Mouse (Mus musculus) hindbrain, embryonic 11.5 days (tissue): Measurements from ENCODE around the gene Ranbp2. TPM values are rescaled to one million over a fixed set of nuclear protein-coding genes. Genes with fewer than 3 reads are reported as not detected.

Experiments used
- ATAC-seq: fragments of 200-750 bp; cut with Nextera tagmentation; 2 replicates; pipeline ENCODE4 v1.8.0; 2017; ENCODE audit warnings: mild to moderate bottlenecking, moderate TSS enrichment, moderate library complexity; ENCODE audit not compliant: low FRiP score
- DNase-seq: peaks from one replicate; pipeline ENCODE4 v3.0.0-alpha.2; 2015; ENCODE audit warnings: low spot score
- H3K27ac ChIP-seq: fragments of 300-500 bp; sonication (generic); 2 replicates; pipeline ENCODE4 v1.5.1; 2014; ENCODE audit warnings: mild to moderate bottlenecking, low read depth, low read length
- H3K27me3 ChIP-seq: fragments of 300-500 bp; sonication (generic); 2 replicates; pipeline ENCODE4 v1.6.1; 2014; ENCODE audit warnings: mild to moderate bottlenecking, low read length, moderate library complexity, mixed read lengths; ENCODE audit not compliant: control insufficient read depth, insufficient read depth
- H3K36me3 ChIP-seq: fragments of 300-500 bp; sonication (generic); 2 replicates; pipeline ENCODE4 v1.6.1; 2014; ENCODE audit warnings: mild to moderate bottlenecking, low read length, moderate library complexity, mixed read lengths; ENCODE audit not compliant: control insufficient read depth, insufficient read depth
- H3K4me1 ChIP-seq: fragments of 300-500 bp; sonication (generic); replicated peaks from 2 replicates; pipeline ENCODE4 v1.6.1; 2014; ENCODE audit warnings: low read length, mixed read lengths; ENCODE audit not compliant: control insufficient read depth, insufficient read depth
- H3K4me2 ChIP-seq: fragments of 300-500 bp; sonication (generic); replicated peaks from 2 replicates; pipeline ENCODE4 v1.6.1; 2014; ENCODE audit warnings: mild to moderate bottlenecking, low read depth, low read length
- H3K4me3 ChIP-seq: fragments of 300-500 bp; sonication (generic); 2 replicates; pipeline ENCODE4 v1.5.1; 2014; ENCODE audit warnings: low read depth, low read length
- H3K9ac ChIP-seq: fragments of 300-500 bp; sonication (generic); 2 replicates; pipeline ENCODE4 v1.6.1; 2014; ENCODE audit warnings: low read depth, low read length
- H3K9me3 ChIP-seq: fragments of 300-500 bp; sonication (generic); 2 replicates; pipeline ENCODE4 v1.6.1; 2016; ENCODE audit warnings: low read length; ENCODE audit not compliant: control insufficient read depth
- WGBS: fragments of 180-500 bp; shearing (Covaris S2); extraction: QIAGEN DNeasy Blood & Tissue Kit; methylation state at CpG from one replicate; pipeline ENCODE4 v1.1.7; 2014; 5-methylcytosine and 5-hydroxymethylcytosine counted together
- polyA plus RNA-seq: library from polyadenylated mRNA; unstranded; fragments of >200 nt; fragmentation: Nextera tagmentation; extraction: Ambion mirVana; gene quantifications from 2 replicates; pipeline ENCODE4 v1.2.1, GENCODE M21; 2014

The Ranbp2 gene
- polyA plus RNA-seq, 1 experiment from 2014 or later: 48.2 TPM

GRCm38 (mm10) chr10:58479954-58480490, 33.3 kb downstream of the Ranbp2 start:
- DNase-seq (no peak), ATAC-seq (no peak)
- H3K9ac ChIP-seq: no peak overlapping the region
- H3K9me3 ChIP-seq: no peaks in the 10 kb centered on the region
- H3K36me3 ChIP-seq: 0 out of 2 replicates have a peak, but pooled peaks cover 8% of the 10 kb centered on the region
- H3K4me1 ChIP-seq: no peaks in the 10 kb centered on the region
- no peak overlapping the region for H3K4me3 ChIP-seq
- no peak overlapping the region for H3K4me2 ChIP-seq
- H3K27me3 ChIP-seq: no peaks in the 10 kb centered on the region
- no peak overlapping the region for H3K27ac ChIP-seq
- 94% methylated on average over 4 of the region's 4 CpGs for WGBS

- Histone ChIP-seq H3K4me3 (no peak overlapping the region), H3K9ac (no peak overlapping the region), H3K27me3 (no peaks in the 10 kb centered on the region), H3K4me2 (no peak overlapping the region), H3K27ac (no peak overlapping the region), H3K36me3 (peaks cover 5% of the 10 kb centered on the region; the same call in 1 of the 2 replicates), H3K9me3 (no peaks in the 10 kb centered on the region), H3K4me1 (no peaks in the 10 kb centered on the region)
- ATAC-seq (no peak), DNase-seq (no peak)
- WGBS: 95% methylated on average over 5 of the region's 5 CpGs
Measured at GRCm38 (mm10) chr10:58491031-58491430, 44.3 kb downstream of the Ranbp2 start.

DNA sequence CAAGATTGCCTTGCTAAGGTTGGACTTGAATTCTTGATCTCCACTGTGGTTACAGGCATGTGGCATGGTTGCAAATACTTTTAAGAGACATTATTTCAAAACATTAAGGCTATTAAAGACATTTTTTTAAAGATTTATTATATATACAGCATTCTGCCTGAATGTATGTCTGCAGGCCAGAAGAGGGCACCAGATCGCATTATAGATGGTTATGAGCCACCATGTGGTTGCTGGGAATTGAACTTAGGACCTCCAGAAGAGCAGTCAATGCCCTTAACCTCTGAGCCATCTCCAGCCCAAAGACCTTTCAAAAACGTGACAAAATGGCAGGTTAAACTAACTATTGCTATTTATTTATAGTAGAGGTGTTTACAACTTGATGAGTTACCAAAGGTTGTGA, 48.9 kb downstream of the Ranbp2 start:
- H3K4me2 ChIP-seq: no peak overlapping the region
- no peaks in the 10 kb centered on the region for H3K27me3 ChIP-seq
- no peaks in the 10 kb centered on the region for H3K4me1 ChIP-seq
- H3K9ac ChIP-seq: no peak overlapping the region
- no peak for ATAC-seq
- no peaks in the 10 kb centered on the region for H3K9me3 ChIP-seq
- DNase-seq: no peak
- H3K4me3 ChIP-seq: no peak overlapping the region
- H3K27ac ChIP-seq: no peak overlapping the region
- WGBS: 85% methylated on average over 2 of the region's 2 CpGs
- peaks cover 5% of the 10 kb centered on the region; the same call in 1 of the 2 replicates for H3K36me3 ChIP-seq

- no peak for ATAC-seq
- H3K4me2 ChIP-seq: no peak overlapping the region
- no peaks in the 10 kb centered on the region for H3K27me3 ChIP-seq
- no peak overlapping the region for H3K4me3 ChIP-seq
- no peak overlapping the region for H3K9ac ChIP-seq
- no peaks in the 10 kb centered on the region for H3K4me1 ChIP-seq
- H3K36me3 ChIP-seq: no peaks in the 10 kb centered on the region
- no peak for DNase-seq
- no peak overlapping the region for H3K27ac ChIP-seq
- H3K9me3 ChIP-seq: no peaks in the 10 kb centered on the region
Measured at GRCm38 (mm10) chr10:58496732-58497131, 50.0 kb downstream of the Ranbp2 start.

DNA sequence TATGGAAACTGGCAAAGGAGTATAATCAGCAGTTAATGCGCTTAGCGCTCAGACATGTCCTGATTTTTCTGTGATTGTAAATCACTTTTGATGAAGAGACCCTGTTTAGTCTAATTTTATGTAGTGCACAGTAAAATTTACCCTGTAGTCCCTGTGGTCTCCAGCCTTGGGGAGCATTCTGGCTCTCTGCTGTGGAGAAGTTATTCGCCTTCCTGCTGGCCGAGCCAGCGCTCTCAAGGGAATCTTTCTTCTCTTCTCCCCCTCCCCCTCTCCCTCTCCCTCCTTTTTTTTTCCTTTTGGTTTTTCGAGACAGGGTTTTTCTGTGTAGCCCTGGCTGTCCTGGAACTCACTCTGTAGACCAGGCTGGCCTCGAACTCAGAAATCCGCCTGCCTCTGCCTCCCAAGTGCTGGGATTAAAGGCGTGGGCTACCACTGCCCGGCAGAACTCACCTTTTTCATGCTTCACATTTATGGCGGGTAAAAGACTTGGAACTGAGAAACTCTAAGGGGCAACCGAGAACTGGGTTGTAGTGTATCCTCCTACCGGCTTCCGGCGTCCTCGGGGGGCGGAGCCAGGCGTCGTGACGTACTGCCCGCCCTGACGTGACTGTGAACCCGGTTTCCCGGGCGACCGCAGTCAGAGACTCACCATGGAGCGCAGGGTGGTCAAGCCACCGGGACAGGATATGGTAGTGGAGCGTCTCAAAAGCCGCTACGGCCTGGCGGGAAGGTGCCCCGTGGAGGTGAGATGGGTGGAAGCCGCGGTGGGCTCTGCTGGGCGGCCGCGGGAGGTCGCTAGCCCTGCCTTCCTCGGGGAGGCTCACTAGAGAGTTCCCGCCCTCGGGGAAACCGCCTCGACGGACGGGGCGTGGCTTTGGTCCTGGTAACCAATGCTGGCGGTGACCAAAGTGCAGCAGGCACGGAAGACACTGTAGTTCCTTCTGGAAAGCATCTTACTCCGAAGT, 50.9 kb downstream of the Ranbp2 start, which contains the start of gene Ccdc138:
TSS of gene Ccdc138 (plus strand) at position 629 of the 965 bp plus-strand sequence.
- H3K4me3 ChIP-seq: peak within 1 kb of the TSS; percentile 74
- peak within 1 kb of the TSS; percentile 82 for H3K27ac ChIP-seq
- no peaks in the 10 kb centered on the region for H3K27me3 ChIP-seq
- H3K9me3 ChIP-seq: no peaks in the 10 kb centered on the region
- ATAC-seq (peak; percentile 99), DNase-seq (peak; percentile 95)
- 1% methylated on average over 50 of the region's 50 CpGs for WGBS
- H3K4me2 ChIP-seq: peak within 1 kb of the TSS; percentile 54
- H3K36me3 ChIP-seq: no peaks in the 10 kb centered on the region
- H3K4me1 ChIP-seq: no peaks in the 10 kb centered on the region
- H3K9ac ChIP-seq: peak within 1 kb of the TSS; percentile 65

GRCm38 (mm10) chr10:58498516-58498915, 51.8 kb downstream of the Ranbp2 start:
- no peaks in the 10 kb centered on the region for H3K27me3 ChIP-seq
- 64% methylated on average over 2 of the region's 2 CpGs for WGBS
- ATAC-seq: no peak
- H3K9ac ChIP-seq: peak overlapping the region; percentile 65
- H3K4me1 ChIP-seq: no peaks in the 10 kb centered on the region
- H3K36me3 ChIP-seq: no peaks in the 10 kb centered on the region
- H3K27ac ChIP-seq: no peak overlapping the region
- peak overlapping the region; percentile 74 for H3K4me3 ChIP-seq
- H3K4me2 ChIP-seq: peak overlapping the region; percentile 54
- DNase-seq: no peak
- no peaks in the 10 kb centered on the region for H3K9me3 ChIP-seq

DNA sequence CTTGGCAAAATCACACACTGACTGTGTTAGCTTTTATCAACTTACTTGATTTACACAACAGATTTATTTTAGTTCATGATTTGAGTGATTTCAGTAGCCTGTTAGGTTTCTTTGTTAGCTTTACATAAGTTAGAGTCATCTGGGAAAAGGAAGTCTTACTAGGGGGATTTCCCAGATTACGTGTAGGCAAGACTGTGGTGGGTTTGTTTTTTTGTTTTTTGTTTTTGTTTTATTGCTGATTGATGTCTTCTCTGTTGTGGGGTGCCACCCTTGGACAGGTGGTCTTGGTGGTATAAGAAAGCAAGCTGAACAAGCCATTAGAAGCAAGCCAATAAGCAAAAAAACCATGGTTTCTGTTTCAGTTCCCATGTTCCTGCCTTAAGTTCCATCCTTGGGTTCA, 82.6 kb downstream of the Ranbp2 start:
- H3K36me3 ChIP-seq: no peaks in the 10 kb centered on the region
- H3K27me3 ChIP-seq: no peaks in the 10 kb centered on the region
- no peaks in the 10 kb centered on the region for H3K9me3 ChIP-seq
- no peak overlapping the region for H3K4me2 ChIP-seq
- H3K4me3 ChIP-seq: no peak overlapping the region
- DNase-seq (no peak), ATAC-seq (no peak)
- H3K4me1 ChIP-seq: no peaks in the 10 kb centered on the region
- 78% methylated on average over 1 of the region's 1 CpGs for WGBS
- no peak overlapping the region for H3K27ac ChIP-seq
- no peak overlapping the region for H3K9ac ChIP-seq

- no peak overlapping the region for H3K4me2 ChIP-seq
- H3K4me1 ChIP-seq: no peaks in the 10 kb centered on the region
- no peak overlapping the region for H3K27ac ChIP-seq
- no peaks in the 10 kb centered on the region for H3K27me3 ChIP-seq
- DNase-seq: no peak
- no peaks in the 10 kb centered on the region for H3K36me3 ChIP-seq
- no peak overlapping the region for H3K4me3 ChIP-seq
- 86% methylated on average over 10 of the region's 10 CpGs for WGBS
- H3K9ac ChIP-seq: no peak overlapping the region
- no peaks in the 10 kb centered on the region for H3K9me3 ChIP-seq
- ATAC-seq: no peak
Measured at GRCm38 (mm10) chr10:58530896-58531790, 84.4 kb downstream of the Ranbp2 start.
